Mouse (Mus musculus): ENCODE measurements at regions not wholly inside any gene's neighbourhood (a gene's known extent, or its start where the extent isn't known, plus 50 kb on each side); places are given as distances from the start of the nearest gene placed in this dataset.

DNA sequence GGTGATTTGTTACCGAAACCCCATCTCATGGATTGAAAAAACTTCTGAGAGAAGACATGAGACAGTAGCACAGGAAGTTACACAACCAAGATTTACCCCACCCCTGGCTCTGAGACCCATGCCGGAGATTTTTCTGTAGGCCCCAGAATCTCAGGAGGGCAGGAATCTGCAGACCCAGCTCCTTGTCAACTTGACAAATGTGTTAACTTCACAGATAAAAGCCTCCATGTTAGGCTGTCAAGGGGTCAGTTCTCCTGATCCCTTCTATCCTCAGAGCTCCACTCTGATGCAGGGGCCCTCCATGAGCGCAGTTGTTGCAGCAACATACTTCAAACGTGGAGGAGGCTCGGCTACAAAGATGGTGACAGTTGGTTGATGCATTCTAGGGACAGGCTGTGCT is 250.5 kb upstream of the Cited2 start:
- TF ChIP-seq CTCF (conservative IDR thresholded peaks at IDR 0.05; ENCODE audit: low read length): no peak
- TF ChIP-seq POU5F1 (IDR thresholded peaks at IDR 0.05; ENCODE audit: borderline replicate concordance, low read length): no peak
